Mouse (Mus musculus) testis, adult 2 months (tissue): ENCODE measurements around the gene Magi2. TPM values are rescaled to one million over a fixed set of nuclear protein-coding genes. Genes with fewer than 3 reads are reported as not detected.

Experiments used
- H3K27ac ChIP-seq: fragments of 200-500 bp; 2 replicates; pipeline ENCODE4 v1.5.1; 2012; ENCODE audit warnings: low read depth, low read length; ENCODE audit not compliant: control insufficient read depth, insufficient read depth
- H3K27me3 ChIP-seq: fragments of 200-500 bp; 2 replicates; pipeline ENCODE4 v1.6.1; 2012; ENCODE audit warnings: mild to moderate bottlenecking, low read length, moderate library complexity; ENCODE audit not compliant: control insufficient read depth, insufficient read depth
- H3K36me3 ChIP-seq: fragments of 200-500 bp; 2 replicates; pipeline ENCODE4 v1.6.1; 2012; ENCODE audit warnings: mild to moderate bottlenecking, low read length; ENCODE audit not compliant: control insufficient read depth, insufficient read depth
- H3K4me1 ChIP-seq: fragments of 200-500 bp; 2 replicates; pipeline ENCODE4 v1.6.1; 2012; ENCODE audit warnings: low read length; ENCODE audit not compliant: control insufficient read depth, insufficient read depth
- H3K4me3 ChIP-seq: fragments of 200-500 bp; 2 replicates; pipeline ENCODE4 v1.5.1; 2012; ENCODE audit warnings: low read depth, mild to moderate bottlenecking, low read length, moderate library complexity, mixed read lengths; ENCODE audit not compliant: control insufficient read depth
- CTCF ChIP-seq: fragments of 200-500 bp; IDR thresholded peaks from 2 replicates; pipeline ENCODE4 v1.5.1; 2012; ENCODE audit warnings: low read depth, mild to moderate bottlenecking, inconsistent platforms, low read length, moderate library complexity; ENCODE audit not compliant: control insufficient read depth, insufficient read depth, insufficient replicate concordance
- POLR2A ChIP-seq: fragments of 200-500 bp; IDR thresholded peaks from 2 replicates; pipeline ENCODE4 v1.6.1; 2012; ENCODE audit warnings: low read depth, mild to moderate bottlenecking, inconsistent platforms, low read length, moderate library complexity; ENCODE audit not compliant: control insufficient read depth
- polyA plus RNA-seq: library from polyadenylated mRNA; depleted of rRNA; stranded (reverse); fragments of >200 nt; gene quantifications from 2 replicates; pipeline ENCODE4 v1.2.3, GENCODE M21; 2012

Magi2 gene
- polyA plus RNA-seq, 1 experiment, result 6.3 TPM

GRCm38 (mm10) chr5:20363216-20363615, 1136.4 kb downstream of the Magi2 start:
- no peak overlapping the region for H3K4me3 ChIP-seq
- H3K36me3 ChIP-seq, result no peaks in the 10 kb centered on the region
- no peaks in the 10 kb centered on the region for H3K27me3 ChIP-seq
- H3K27ac ChIP-seq, result no peak overlapping the region
- H3K4me1 ChIP-seq, result no peaks in the 10 kb centered on the region
- TF ChIP-seq CTCF, result no peak
- TF ChIP-seq POLR2A, result no peak

- no peak overlapping the region for H3K27ac ChIP-seq
- H3K36me3 ChIP-seq, result no peaks in the 10 kb centered on the region
- no peak for TF ChIP-seq POLR2A
- TF ChIP-seq CTCF, result no peak
- H3K4me3 ChIP-seq, result no peak overlapping the region
- H3K27me3 ChIP-seq, result no peaks in the 10 kb centered on the region
- no peaks in the 10 kb centered on the region for H3K4me1 ChIP-seq
Measured at GRCm38 (mm10) chr5:20373586-20373985, 1146.8 kb downstream of the Magi2 start.

GRCm38 (mm10) chr5:20378071-20378800, 1151.4 kb downstream of the Magi2 start:
- TF ChIP-seq POLR2A (no peak), CTCF (no peak)

GRCm38 (mm10) chr5:20404533-20404932, 1177.7 kb downstream of the Magi2 start:
- no peak overlapping the region for H3K27ac ChIP-seq
- no peaks in the 10 kb centered on the region for H3K27me3 ChIP-seq
- H3K36me3 ChIP-seq, result no peaks in the 10 kb centered on the region
- TF ChIP-seq CTCF (no peak), POLR2A (no peak)
- H3K4me3 ChIP-seq, result no peak overlapping the region
- no peaks in the 10 kb centered on the region for H3K4me1 ChIP-seq

More at GRCm38 (mm10) chr5:20378071-20378800, 1151.4 kb downstream of the Magi2 start:
- Histone ChIP-seq H3K36me3 (no peaks in the 10 kb centered on the region), H3K4me3 (no peak overlapping the region), H3K27ac (no peak overlapping the region), H3K27me3 (no peaks in the 10 kb centered on the region), H3K4me1 (no peaks in the 10 kb centered on the region)

GRCm38 (mm10) chr5:20406626-20407025, 1179.8 kb downstream of the Magi2 start:
- TF ChIP-seq CTCF (no peak), POLR2A (no peak)
- H3K27ac ChIP-seq, result no peak overlapping the region
- H3K27me3 ChIP-seq, result no peaks in the 10 kb centered on the region
- no peaks in the 10 kb centered on the region for H3K36me3 ChIP-seq
- H3K4me3 ChIP-seq, result no peak overlapping the region
- no peaks in the 10 kb centered on the region for H3K4me1 ChIP-seq

- Histone ChIP-seq H3K4me1 (no peaks in the 10 kb centered on the region), H3K4me3 (no peak overlapping the region), H3K27me3 (no peaks in the 10 kb centered on the region), H3K36me3 (no peaks in the 10 kb centered on the region), H3K27ac (no peak overlapping the region)
- TF ChIP-seq CTCF (no peak), POLR2A (no peak)
Measured at GRCm38 (mm10) chr5:20415320-20415719, 1188.5 kb downstream of the Magi2 start.

- Histone ChIP-seq H3K36me3 (no peaks in the 10 kb centered on the region), H3K27me3 (no peaks in the 10 kb centered on the region), H3K27ac (no peak overlapping the region), H3K4me3 (no peak overlapping the region), H3K4me1 (no peaks in the 10 kb centered on the region)
- TF ChIP-seq CTCF (no peak), POLR2A (no peak)
Measured at GRCm38 (mm10) chr5:20417348-20417747, 1190.5 kb downstream of the Magi2 start.
